Mouse (Mus musculus): ENCODE results near the gene Olfr566. TPM values are rescaled to one million over a fixed set of nuclear protein-coding genes. Genes with fewer than 3 reads are reported as not detected.

The Olfr566 gene
- not detected in 2 replicates for polyA plus RNA-seq (2015; fragmentation: Nextera tagmentation; extraction: Ambion mirVana)

DNA sequence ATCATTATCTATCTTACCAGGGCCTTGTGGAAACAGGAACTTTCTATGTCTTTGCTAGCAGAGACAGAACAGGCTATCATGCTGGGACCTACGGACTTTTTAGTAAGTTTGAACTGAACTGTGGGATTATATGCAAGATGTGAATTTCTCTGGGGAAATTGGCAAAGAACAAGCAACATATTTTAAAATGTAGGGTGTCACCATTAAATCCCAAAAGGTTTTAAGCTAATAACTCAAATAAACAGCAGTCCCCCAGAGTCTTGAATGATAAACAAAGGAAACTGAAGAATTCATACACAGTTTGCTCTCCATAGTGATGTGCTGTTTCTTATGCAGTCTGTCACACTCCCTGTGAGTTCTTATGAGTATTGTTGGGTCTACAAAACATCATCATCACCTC, at the start of gene Olfr566:
Gene Olfr566 (minus strand): TSS at position 101 of the 400 bp plus-strand sequence.
- Histone ChIP-seq H3K9me3 (replicated peaks) (no peaks in the 10 kb centered on the region), H3K36me3 (no peaks in the 10 kb centered on the region), H3K4me3 (replicated peaks) (no peak within 1 kb of the TSS), H3K27me3 (replicated peaks) (no peaks in the 10 kb centered on the region), H3K27ac (replicated peaks) (no peak within 1 kb of the TSS), H3K4me2 (no peak within 1 kb of the TSS), H3K4me1 (no peaks in the 10 kb centered on the region), H3K9ac (replicated peaks) (no peak within 1 kb of the TSS)
- ATAC-seq (ENCODE audit: low FRiP score): no peak
- 93% methylated on average over 1 of the region's 1 CpGs for WGBS

GRCm38 (mm10) chr7:102890782-102891181, 32.2 kb upstream of the Olfr566 start, which contains the start of gene Olfr569:
Gene Olfr569, minus strand, starts transcription at chr7:102890882.
- no peak for ATAC-seq (ENCODE audit: low FRiP score)
- Histone ChIP-seq H3K9ac (replicated peaks) (no peak within 1 kb of the TSS), H3K4me2 (no peak within 1 kb of the TSS), H3K36me3 (no peaks in the 10 kb centered on the region), H3K4me3 (replicated peaks) (no peak within 1 kb of the TSS), H3K27me3 (replicated peaks) (no peaks in the 10 kb centered on the region), H3K27ac (replicated peaks) (no peak within 1 kb of the TSS), H3K4me1 (no peaks in the 10 kb centered on the region), H3K9me3 (replicated peaks) (no peaks in the 10 kb centered on the region)
- 69% methylated on average over 3 of the region's 3 CpGs for WGBS

DNA sequence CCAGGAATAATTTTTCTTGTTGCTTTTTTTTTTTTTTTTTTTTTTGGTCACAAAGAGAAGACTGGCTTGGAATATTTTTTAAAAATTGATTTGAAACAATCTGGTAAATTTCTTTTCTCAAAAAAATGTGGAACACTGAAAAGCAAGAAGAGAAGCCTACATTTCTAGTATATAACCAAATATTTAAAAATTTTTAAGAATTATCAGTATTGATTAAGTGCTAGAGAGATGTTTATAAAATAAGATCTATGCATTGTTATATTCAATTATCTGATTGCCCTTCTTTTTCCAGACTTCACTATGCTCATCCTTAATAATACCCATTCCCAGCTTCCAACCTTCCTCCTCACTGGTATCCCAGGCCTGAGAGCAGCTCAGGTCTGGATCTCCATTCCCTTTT, 18.3 kb upstream of the Olfr566 start, which contains the start of gene Olfr568:
Gene Olfr568 (plus strand): TSS at position 301 of the 400 bp plus-strand sequence.
- Histone ChIP-seq H3K36me3 (no peaks in the 10 kb centered on the region), H3K27ac (replicated peaks) (no peak within 1 kb of the TSS), H3K4me3 (replicated peaks) (no peak within 1 kb of the TSS), H3K9ac (replicated peaks) (no peak within 1 kb of the TSS), H3K4me1 (no peaks in the 10 kb centered on the region), H3K9me3 (replicated peaks) (no peaks in the 10 kb centered on the region), H3K27me3 (replicated peaks) (no peaks in the 10 kb centered on the region), H3K4me2 (no peak within 1 kb of the TSS)
- ATAC-seq (ENCODE audit: low FRiP score): no peak

GRCm38 (mm10) chr7:102855807-102856206, 2.8 kb downstream of the Olfr566 start:
- no peaks in the 10 kb centered on the region for H3K4me1 ChIP-seq
- no peak for ATAC-seq (ENCODE audit: low FRiP score)

More at GRCm38 (mm10) chr7:102855807-102856206, 2.8 kb downstream of the Olfr566 start:
- Histone ChIP-seq H3K9ac (replicated peaks) (no peak overlapping the region), H3K9me3 (replicated peaks) (no peaks in the 10 kb centered on the region), H3K4me2 (no peak overlapping the region), H3K27ac (replicated peaks) (no peak overlapping the region), H3K36me3 (no peaks in the 10 kb centered on the region), H3K27me3 (replicated peaks) (no peaks in the 10 kb centered on the region), H3K4me3 (replicated peaks) (no peak overlapping the region)

Other genes starting within 250 kb of the Olfr566 start
- not detected in 2 replicates for gene Olfr553, start 240.5 kb downstream of the Olfr566 start, polyA plus RNA-seq (2015; fragmentation: Nextera tagmentation; extraction: Ambion mirVana)
- gene Olfr554, start 220.3 kb downstream of the Olfr566 start, polyA plus RNA-seq (2015; fragmentation: Nextera tagmentation; extraction: Ambion mirVana): not detected in 2 replicates
- not detected in 2 replicates for gene Olfr555, start 199.9 kb downstream of the Olfr566 start, polyA plus RNA-seq (2015; fragmentation: Nextera tagmentation; extraction: Ambion mirVana)
- gene Olfr556, start 193.9 kb downstream of the Olfr566 start, polyA plus RNA-seq (2015; fragmentation: Nextera tagmentation; extraction: Ambion mirVana): not detected in 2 replicates
- 7.0 and 10.4 TPM in 2 replicates for gene Trim68, start 171.4 kb downstream of the Olfr566 start, polyA plus RNA-seq (2015; fragmentation: Nextera tagmentation; extraction: Ambion mirVana)
- gene Olfr557, start 162.9 kb downstream of the Olfr566 start, polyA plus RNA-seq (2015; fragmentation: Nextera tagmentation; extraction: Ambion mirVana): not detected in 2 replicates
- 0.22 and 0.54 TPM in 2 replicates for gene Olfr558, start 156.6 kb downstream of the Olfr566 start, polyA plus RNA-seq (2015; fragmentation: Nextera tagmentation; extraction: Ambion mirVana)
- not detected in 2 replicates for gene Olfr33, start 139.7 kb downstream of the Olfr566 start, polyA plus RNA-seq (2015; fragmentation: Nextera tagmentation; extraction: Ambion mirVana)
- not detected in 2 replicates for gene Olfr559, start 131.3 kb downstream of the Olfr566 start, polyA plus RNA-seq (2015; fragmentation: Nextera tagmentation; extraction: Ambion mirVana)
- not detected in 2 replicates for gene Olfr560, start 99.4 kb downstream of the Olfr566 start, polyA plus RNA-seq (2015; fragmentation: Nextera tagmentation; extraction: Ambion mirVana)
- 0.06 TPM in 1 of 2 replicates, not detected in the other for gene Olfr78, start 99.3 kb downstream of the Olfr566 start, polyA plus RNA-seq (2015; fragmentation: Nextera tagmentation; extraction: Ambion mirVana)
- gene Olfr561, start 87.5 kb downstream of the Olfr566 start, polyA plus RNA-seq (2015; fragmentation: Nextera tagmentation; extraction: Ambion mirVana): not detected in 2 replicates
- gene Olfr564, start 55.3 kb downstream of the Olfr566 start, polyA plus RNA-seq (2015; fragmentation: Nextera tagmentation; extraction: Ambion mirVana): not detected in 2 replicates
- not detected in 2 replicates for gene Olfr568, start 18.4 kb upstream of the Olfr566 start, polyA plus RNA-seq (2015; fragmentation: Nextera tagmentation; extraction: Ambion mirVana)
- gene Olfr569, start 32.1 kb upstream of the Olfr566 start, polyA plus RNA-seq (2015; fragmentation: Nextera tagmentation; extraction: Ambion mirVana): not detected in 2 replicates
- not detected in 2 replicates for gene Olfr570, start 35.8 kb upstream of the Olfr566 start, polyA plus RNA-seq (2015; fragmentation: Nextera tagmentation; extraction: Ambion mirVana)
- not detected in 2 replicates for gene Olfr571, start 58.8 kb upstream of the Olfr566 start, polyA plus RNA-seq (2015; fragmentation: Nextera tagmentation; extraction: Ambion mirVana)
- not detected in 2 replicates for gene Olfr572, start 65.6 kb upstream of the Olfr566 start, polyA plus RNA-seq (2015; fragmentation: Nextera tagmentation; extraction: Ambion mirVana)
- not detected in 2 replicates for gene Olfr573-ps1, start 83.8 kb upstream of the Olfr566 start, polyA plus RNA-seq (2015; fragmentation: Nextera tagmentation; extraction: Ambion mirVana)
- gene Olfr574, start 89.7 kb upstream of the Olfr566 start, polyA plus RNA-seq (2015; fragmentation: Nextera tagmentation; extraction: Ambion mirVana): not detected in 2 replicates
- not detected in 2 replicates for gene Olfr575, start 100.0 kb upstream of the Olfr566 start, polyA plus RNA-seq (2015; fragmentation: Nextera tagmentation; extraction: Ambion mirVana)
- gene Olfr576, start 103.9 kb upstream of the Olfr566 start, polyA plus RNA-seq (2015; fragmentation: Nextera tagmentation; extraction: Ambion mirVana): not detected in 2 replicates
- not detected in 2 replicates for gene Olfr577, start 117.2 kb upstream of the Olfr566 start, polyA plus RNA-seq (2015; fragmentation: Nextera tagmentation; extraction: Ambion mirVana)
- not detected in 2 replicates for gene Olfr578, start 130.6 kb upstream of the Olfr566 start, polyA plus RNA-seq (2015; fragmentation: Nextera tagmentation; extraction: Ambion mirVana)
- not detected in 2 replicates for gene Olfr582, start 179.3 kb upstream of the Olfr566 start, polyA plus RNA-seq (2015; fragmentation: Nextera tagmentation; extraction: Ambion mirVana)
- gene Olfr583, start 192.5 kb upstream of the Olfr566 start, polyA plus RNA-seq (2015; fragmentation: Nextera tagmentation; extraction: Ambion mirVana): not detected in 2 replicates
- gene Olfr584, start 223.1 kb upstream of the Olfr566 start, polyA plus RNA-seq (2015; fragmentation: Nextera tagmentation; extraction: Ambion mirVana): not detected in 2 replicates
- not detected in 2 replicates for gene Olfr585, start 239.0 kb upstream of the Olfr566 start, polyA plus RNA-seq (2015; fragmentation: Nextera tagmentation; extraction: Ambion mirVana)

All from neural tube, embryonic 15.5 days (tissue).